39 mouse cellular contexts compared by ENCODE assay signal in genomic region chr6:41701245-41701644, GRCm38 (mm10). TPM values are rescaled to one million over a fixed set of nuclear protein-coding genes. Genes with fewer than 3 reads are reported as not detected.
DNase-seq lines count a peak whose midpoint lies in the region; ATAC-seq and TF ChIP-seq lines count a peak whose summit lies in the region.
"Had no signal": no experiment of that assay in that cellular context is flagged by ENCODE, and none has a peak within 500 bp of the region (broad histone marks: within the 10 kb centered on the region; RNA-seq: fewer than 3 reads in every experiment).

No protein-coding gene starts in this region.

- ATAC-seq in heart, embryonic 12.5 days (ENCODE audit: insufficient number of reproducible peaks, low FRiP score): no peak
- no peak for ATAC-seq in liver, embryonic 12.5 days
- ATAC-seq in liver, postnatal 0 days: no peak
- ATAC-seq: CD4-positive, CD25-positive, alpha-beta regulatory T cell, adult 4 months; forebrain, embryonic 13.5 days; intestine, embryonic 16.5 days; midbrain, embryonic 16.5 days had no signal

- no peak overlapping the region for H3K27ac ChIP-seq in heart, embryonic 12.5 days (ENCODE audit: poor library complexity, severe bottlenecking)
- no peak overlapping the region for H3K27ac ChIP-seq in MEL (ENCODE audit: control insufficient read depth, low read depth, low read length)
- H3K27ac ChIP-seq in liver, embryonic 12.5 days: peak overlapping the region; percentile 98
- H3K27ac ChIP-seq in liver, postnatal 0 days (ENCODE audit: low read depth): no peak overlapping the region
- H3K27ac ChIP-seq: forebrain, embryonic 13.5 days; hindbrain, embryonic 13.5 days; neural tube, embryonic 12.5 days had no signal

- intact Hi-C loops in heart, postnatal 10 days (cut with DNase I): no loop called here

- no peak for DNase-seq in heart, postnatal 10 days
- peak; percentile 27 for DNase-seq in MEL (ENCODE audit: low read depth, low spot score)
- DNase-seq in liver, postnatal 0 days: no peak
- no peak for DNase-seq in layer of hippocampus, adult 18-20 months (ENCODE audit: low spot score in 2 of 2)
- DNase-seq in layer of hippocampus, postnatal 25 days (ENCODE audit: extremely low spot score in 1 of 2, low spot score in 1 of 2): no peak
- DNase-seq: adrenal gland, adult 8-10 months; cerebellum, adult 18-20 months; cerebellum, postnatal 10 days; gastrocnemius, postnatal 14 days; heart, postnatal 4 days; kidney, adult 9 months; kidney, postnatal 10 days; layer of hippocampus, adult 9-11 months; lung, postnatal 36 days; right cerebral cortex, adult 18-20 months; spleen, adult 18-20 months; thymus, adult 2 months; thymus, postnatal 36 days had no signal

- no peak for TF ChIP-seq POLR2A in MEL (IDR thresholded peaks at IDR 0.05; ENCODE audit: control insufficient read depth in 1 of 2, insufficient read depth in 1 of 2, low read depth in 1 of 2, low read length in 2 of 2, poor library complexity in 1 of 2)

- H3K4me3 ChIP-seq in heart, embryonic 12.5 days: 0 out of 2 replicates have a peak overlapping the region, but pooled peaks have one; percentile 20
- H3K4me3 ChIP-seq in MEL (ENCODE audit: control insufficient read depth in 1 of 2, insufficient read depth in 1 of 2, low read depth in 2 of 2, low read length in 2 of 2): no peak overlapping the region
- H3K4me3 ChIP-seq in liver, embryonic 12.5 days: peak overlapping the region; percentile 73
- peak overlapping the region; percentile 64 for H3K4me3 ChIP-seq in liver, postnatal 0 days (ENCODE audit: low read depth, low read length)
- H3K4me3 ChIP-seq: forebrain, embryonic 13.5 days; hindbrain, embryonic 13.5 days; myocyte; neural tube, embryonic 12.5 days had no signal

- no peak for TF ChIP-seq RAD21 in MEL (IDR thresholded peaks at IDR 0.05; ENCODE audit: low read depth, low read length)

- peak; percentile 31 to 43; a peak in 2 of 4 replicates for TF ChIP-seq EP300 in MEL (IDR thresholded peaks at IDR 0.05; ENCODE audit: low read depth in 1 of 2, low read length in 2 of 2)
- TF ChIP-seq EP300 in liver, postnatal 0 days (IDR thresholded peaks at IDR 0.05; ENCODE audit: low read depth): no peak

- H3K79me2 ChIP-seq in MEL (ENCODE audit: control insufficient read depth, insufficient read depth, low read length, poor library complexity): peaks cover 15% of the 10 kb centered on the region

- no peaks in the 10 kb centered on the region for H3K4me1 ChIP-seq in heart, embryonic 12.5 days (replicated peaks)
- H3K4me1 ChIP-seq in MEL (ENCODE audit: control insufficient read depth in 1 of 2, insufficient read depth in 2 of 2, low read length in 2 of 2): peaks cover 27 to 38% of the 10 kb centered on the region in 2 experiments
- peaks cover 48% of the 10 kb centered on the region for H3K4me1 ChIP-seq in liver, embryonic 12.5 days
- peaks cover 12% of the 10 kb centered on the region; the same call in 1 of the 2 replicates for H3K4me1 ChIP-seq in liver, postnatal 0 days (ENCODE audit: insufficient read depth)
- H3K4me1 ChIP-seq: forebrain, embryonic 13.5 days; hindbrain, embryonic 13.5 days; neural tube, embryonic 12.5 days had no signal

- H3K27me3 ChIP-seq in heart, embryonic 12.5 days (replicated peaks): no peaks in the 10 kb centered on the region
- no peaks in the 10 kb centered on the region for H3K27me3 ChIP-seq in MEL (ENCODE audit: control insufficient read depth in 1 of 2, insufficient read depth in 2 of 2, low read length in 2 of 2)
- H3K27me3 ChIP-seq in liver, embryonic 12.5 days (replicated peaks): no peaks in the 10 kb centered on the region
- H3K27me3 ChIP-seq in liver, postnatal 0 days (ENCODE audit: insufficient read depth, low read length): no peaks in the 10 kb centered on the region
- H3K27me3 ChIP-seq: forebrain, embryonic 13.5 days; hindbrain, embryonic 13.5 days; neural tube, embryonic 12.5 days had no signal

- TF ChIP-seq CTCF in MEL (IDR thresholded peaks at IDR 0.05 in 2 of 3, conservative IDR thresholded peaks at IDR 0.05 in 1 of 3; ENCODE audit: control insufficient read depth in 1 of 3, insufficient read depth in 1 of 3, low read depth in 2 of 3, low read length in 3 of 3, poor library complexity in 1 of 3, severe bottlenecking in 1 of 3): no peak
- no peak for TF ChIP-seq CTCF in liver, postnatal 0 days (IDR thresholded peaks at IDR 0.05; ENCODE audit: low read depth)

- H3K9me3 ChIP-seq in heart, embryonic 12.5 days (replicated peaks): no peaks in the 10 kb centered on the region
- no peaks in the 10 kb centered on the region for H3K9me3 ChIP-seq in MEL (replicated peaks; ENCODE audit: insufficient read depth, low read length)
- H3K9me3 ChIP-seq in liver, embryonic 12.5 days (replicated peaks): no peaks in the 10 kb centered on the region
- H3K9me3 ChIP-seq in liver, postnatal 0 days (ENCODE audit: low read length): no peaks in the 10 kb centered on the region
- H3K9me3 ChIP-seq: forebrain, embryonic 13.5 days; hindbrain, embryonic 13.5 days; neural tube, embryonic 12.5 days had no signal

- 56% methylated on average over 1 of the region's 1 CpGs for WGBS in heart, embryonic 12.5 days
- WGBS in liver, embryonic 12.5 days (ENCODE audit: insufficient replicate concordance): 19% methylated on average over 1 of the region's 1 CpGs
- 32% methylated on average over 1 of the region's 1 CpGs for whole genome bisulfite sequencing in liver, postnatal 0 days (ENCODE audit: insufficient replicate concordance)

- no peaks in the 10 kb centered on the region for H3K36me3 ChIP-seq in heart, embryonic 12.5 days
- H3K36me3 ChIP-seq in MEL (ENCODE audit: control insufficient read depth in 1 of 2, insufficient read depth in 2 of 2, low read length in 2 of 2): peaks cover 8 to 57% of the 10 kb centered on the region in 2 experiments
- peaks cover 63% of the 10 kb centered on the region for H3K36me3 ChIP-seq in liver, embryonic 12.5 days
- peaks cover 32% of the 10 kb centered on the region for H3K36me3 ChIP-seq in liver, postnatal 0 days (replicated peaks; ENCODE audit: insufficient read depth, low read length)
- H3K36me3 ChIP-seq: hindbrain, embryonic 13.5 days; neural tube, embryonic 12.5 days had no signal

- no peak overlapping the region for H3K9ac ChIP-seq in heart, embryonic 12.5 days
- no peak overlapping the region for H3K9ac ChIP-seq in MEL (ENCODE audit: control insufficient read depth, low read depth, low read length, poor library complexity, severe bottlenecking)
- peak overlapping the region; percentile 94 for H3K9ac ChIP-seq in liver, embryonic 12.5 days
- peak overlapping the region; percentile 77 for H3K9ac ChIP-seq in liver, postnatal 0 days (replicated peaks)
- H3K9ac ChIP-seq: forebrain, embryonic 13.5 days; hindbrain, embryonic 13.5 days; neural tube, embryonic 12.5 days had no signal

- no peak overlapping the region for H3K4me2 ChIP-seq in heart, embryonic 12.5 days
- H3K4me2 ChIP-seq in liver, embryonic 12.5 days: peak overlapping the region; percentile 78
- peak overlapping the region; percentile 70 for H3K4me2 ChIP-seq in liver, postnatal 0 days (ENCODE audit: low read depth, low read length)
- H3K4me2 ChIP-seq: forebrain, embryonic 13.5 days; hindbrain, embryonic 13.5 days; midbrain, embryonic 11.5 days; neural tube, embryonic 12.5 days had no signal

TF ChIP-seq in MEL, 35 proteins besides CTCF, POLR2A, EP300 and RAD21 (continues in another document):
- TF ChIP-seq ETS1 (IDR thresholded peaks at IDR 0.05; ENCODE audit: low read depth, low read length) (peak; percentile 35; the same call in 1 of the 2 replicates), MAFK (IDR thresholded peaks at IDR 0.05; ENCODE audit: borderline replicate concordance, low read depth, low read length) (0 out of 2 replicates have a peak, but pooled peaks have one; percentile 49), RCOR1 (IDR thresholded peaks at IDR 0.05; ENCODE audit: low read depth, low read length) (0 out of 2 replicates have a peak, but pooled peaks have one; percentile 6), GATA1 (IDR thresholded peaks at IDR 0.05; ENCODE audit: low read depth, low read length) (peak; percentile 67), MYB (IDR thresholded peaks at IDR 0.05; ENCODE audit: low read depth, low read length) (no peak), MAZ (IDR thresholded peaks at IDR 0.05; ENCODE audit: low read depth, low read length) (no peak), SMC3 (IDR thresholded peaks at IDR 0.05; ENCODE audit: low read depth, low read length) (no peak), MXI1 (IDR thresholded peaks at IDR 0.05; ENCODE audit: low read depth, low read length) (no peak)

RNA-seq across cellular contexts. Expression of gene Kel, which starts 2.9 kb away (rescaled TPM):
- 34.0 and 40.5 TPM in 2 replicates for polyA plus RNA-seq in heart, embryonic 12.5 days (2016; fragmentation: Nextera tagmentation; extraction: Ambion mirVana)
- total RNA-seq in heart, postnatal 10 days (2021): under 1 TPM in 1 of 2 experiments, not detected in 1; 0.36 TPM
- 21.5 and 31.0 TPM in 2 replicates for total RNA-seq in MEL (2012; rRNA removed)
- polyA plus RNA-seq in MEL (2012; ENCODE audit: insufficient read depth in 1 of 2, insufficient read length in 2 of 2, low read depth in 1 of 2, low replicate concordance in 2 of 2, missing spikeins in 1 of 2): 10 to 100 TPM in 1 of 2 experiments, not detected in 1; 79.6 TPM
- polyA plus RNA-seq in liver, embryonic 12.5 days (2016; fragmentation: Nextera tagmentation; extraction: Ambion mirVana): 275 and 280 TPM in 2 replicates
- polyA plus RNA-seq in liver, postnatal 0 days (2015; fragmentation: Nextera tagmentation; extraction: Ambion mirVana): 58.6 and 66.7 TPM in 2 replicates
- total RNA-seq in layer of hippocampus, adult 18-20 months (2021): not detected
- not detected for total RNA-seq in layer of hippocampus, postnatal 25 days (2021)
- total RNA-seq: adrenal gland, adult 8-10 months; gastrocnemius, postnatal 14 days; left cerebral cortex, adult 18-20 months; left cerebral cortex, postnatal 14 days; liver, adult 2 months had no signal
- polyA plus RNA-seq: CD4-positive, CD25-positive, alpha-beta regulatory T cell, adult 4 months; cortical plate, adult 2 months; large intestine, adult 2 months; liver, adult 2 months; myocyte had no signal

RNA-seq across cellular contexts. Expression of gene Llcfc1, which starts 17.0 kb away (rescaled TPM):
- not detected in 2 replicates for polyA plus RNA-seq in heart, embryonic 12.5 days (2016; fragmentation: Nextera tagmentation; extraction: Ambion mirVana)
- not detected for total RNA-seq in heart, postnatal 10 days (2021)
- total RNA-seq in MEL (2012; rRNA removed): not detected in 2 replicates
- not detected for polyA plus RNA-seq in MEL (2012; ENCODE audit: insufficient read depth in 1 of 2, insufficient read length in 2 of 2, low read depth in 1 of 2, low replicate concordance in 2 of 2, missing spikeins in 1 of 2)
- polyA plus RNA-seq in liver, embryonic 12.5 days (2016; fragmentation: Nextera tagmentation; extraction: Ambion mirVana): not detected in 2 replicates
- polyA plus RNA-seq in liver, postnatal 0 days (2015; fragmentation: Nextera tagmentation; extraction: Ambion mirVana): not detected in 2 replicates
- not detected for total RNA-seq in layer of hippocampus, adult 18-20 months (2021)
- total RNA-seq in layer of hippocampus, postnatal 25 days (2021): not detected
- total RNA-seq: adrenal gland, adult 8-10 months; gastrocnemius, postnatal 14 days; granulocyte monocyte progenitor cell, adult 5-6 weeks; heart, postnatal 4 days; left cerebral cortex, adult 18-20 months; left cerebral cortex, postnatal 14 days; liver, adult 2 months; megakaryocyte, adult 5-6 weeks had no signal
- polyA plus RNA-seq: CD4-positive, CD25-positive, alpha-beta regulatory T cell, adult 4 months; cortical plate, adult 2 months; embryonic facial prominence, embryonic 14.5 days; forebrain, embryonic 13.5 days; heart, embryonic 14.5 days; hindbrain, embryonic 13.5 days; large intestine, adult 2 months; limb, embryonic 11.5 days; liver, adult 2 months; lung, embryonic 16.5 days; midbrain, embryonic 11.5 days; midbrain, embryonic 16.5 days; myocyte; neural tube, embryonic 12.5 days; thymus, adult 2 months had no signal

RNA-seq across cellular contexts. Expression of gene Trpv5, which starts 20.7 kb away (rescaled TPM):
- polyA plus RNA-seq in heart, embryonic 12.5 days (2016; fragmentation: Nextera tagmentation; extraction: Ambion mirVana): 0.08 TPM in 1 of 2 replicates, not detected in the other
- not detected for total RNA-seq in heart, postnatal 10 days (2021)
- 0.07 and 0.12 TPM in 2 replicates for total RNA-seq in MEL (2012; rRNA removed)
- polyA plus RNA-seq in MEL (2012; ENCODE audit: insufficient read depth in 1 of 2, insufficient read length in 2 of 2, low read depth in 1 of 2, low replicate concordance in 2 of 2, missing spikeins in 1 of 2): under 1 TPM in 1 of 2 experiments, not detected in 1; 0.26 TPM
- 0.05 and 0.07 TPM in 2 replicates for polyA plus RNA-seq in liver, embryonic 12.5 days (2016; fragmentation: Nextera tagmentation; extraction: Ambion mirVana)
- polyA plus RNA-seq in liver, postnatal 0 days (2015; fragmentation: Nextera tagmentation; extraction: Ambion mirVana): 0.11 TPM in 1 of 2 replicates, not detected in the other
- not detected for total RNA-seq in layer of hippocampus, adult 18-20 months (2021)
- not detected for total RNA-seq in layer of hippocampus, postnatal 25 days (2021)
- total RNA-seq: adrenal gland, adult 8-10 months; gastrocnemius, postnatal 14 days; granulocyte monocyte progenitor cell, adult 5-6 weeks; heart, postnatal 4 days; left cerebral cortex, adult 18-20 months; left cerebral cortex, postnatal 14 days; liver, adult 2 months; megakaryocyte, adult 5-6 weeks had no signal
- polyA plus RNA-seq: CD4-positive, CD25-positive, alpha-beta regulatory T cell, adult 4 months; cortical plate, adult 2 months; embryonic facial prominence, embryonic 14.5 days; forebrain, embryonic 13.5 days; heart, embryonic 14.5 days; hindbrain, embryonic 13.5 days; large intestine, adult 2 months; limb, embryonic 11.5 days; liver, adult 2 months; lung, embryonic 16.5 days; midbrain, embryonic 11.5 days; midbrain, embryonic 16.5 days; myocyte; neural tube, embryonic 12.5 days; thymus, adult 2 months had no signal

Comparison
In these comparisons a context has a peak if more than half of its experiments do, and no peak if none do; other contexts are left out.
1. H3K4me3 ChIP-seq: peak in heart, embryonic 12.5 days (single experiment), liver, embryonic 12.5 days (single experiment) and liver, postnatal 0 days (single experiment); none in MEL (0 of 2).
2. H3K9ac ChIP-seq: peak in liver, embryonic 12.5 days (single experiment) and liver, postnatal 0 days (single experiment); none in heart, embryonic 12.5 days (single experiment) and MEL (single experiment).
3. RNA of gene Kel, which starts 2.9 kb away (total RNA-seq): 21.5 to 31.0 TPM in MEL; 0.36 TPM in heart, postnatal 10 days, not detected in layer of hippocampus, adult 18-20 months and not detected in layer of hippocampus, postnatal 25 days; every median in the first group is over 10 times any median in the second.